Mouse (Mus musculus) liver, embryonic 14.5 days (tissue): Measurements from ENCODE around the gene Ing5.

Experiments used
- CTCF ChIP-seq: IDR thresholded peaks from 2 replicates; pipeline ENCODE4 v1.5.1; 2016; ENCODE audit warnings: antibody characterized with exemption, low read depth, control low read depth
- EP300 ChIP-seq: IDR thresholded peaks from 2 replicates; pipeline ENCODE4 v1.6.1; 2016; ENCODE audit warnings: antibody characterized with exemption, low read depth

GRCm38 (mm10) chr1:93859619-93860018 is 55.9 kb downstream of the Ing5 start:
- no peak for TF ChIP-seq CTCF
- no peak for TF ChIP-seq EP300
